Mouse (Mus musculus) cortical plate, adult 2 months (tissue): Measurements from ENCODE around the gene Cyp27a1.

Experiments
- CTCF ChIP-seq: fragments of 200-500 bp; IDR thresholded peaks from 2 replicates; pipeline ENCODE4 v1.5.1; 2011; ENCODE audit warnings: mild to moderate bottlenecking, control low read depth, low read length; ENCODE audit not compliant: insufficient read depth; ENCODE audit errors: extremely low read depth
- POLR2A ChIP-seq: fragments of 200-500 bp; IDR thresholded peaks from 2 replicates; pipeline ENCODE4 v1.6.1; 2011; ENCODE audit warnings: mild to moderate bottlenecking, low read length, control low read depth; ENCODE audit not compliant: insufficient read depth; ENCODE audit errors: extremely low read depth

GRCm38 (mm10) chr1:74697416-74697815 is 16.0 kb upstream of the Cyp27a1 start:
- TF ChIP-seq CTCF: no peak
- TF ChIP-seq POLR2A: no peak
